Mouse (Mus musculus) liver, embryonic 13.5 days (tissue): ENCODE measurements around the gene Prm1. TPM values are rescaled to one million over a fixed set of nuclear protein-coding genes. Genes with fewer than 3 reads are reported as not detected.
"Not testable (repeated sequence)": the region's sequence is repeated elsewhere in the genome, so short reads cannot be mapped to it uniquely, and the experiment has no call there.

Experiments
- ATAC-seq: fragments of 200-750 bp; cut with Nextera tagmentation; 2 replicates; pipeline ENCODE4 v1.8.0; 2017; ENCODE audit warnings: low read depth, mild to moderate bottlenecking, moderate number of reproducible peaks, moderate library complexity
- DNase-seq: peaks from one replicate; pipeline ENCODE4 v3.0.0; 2022
- H3K27ac ChIP-seq: fragments of 300-500 bp; sonication (generic); 2 replicates; pipeline ENCODE4 v1.5.1; 2015; ENCODE audit warnings: moderate library complexity, mild to moderate bottlenecking, inconsistent platforms
- H3K27me3 ChIP-seq: fragments of 300-500 bp; sonication (generic); 2 replicates; pipeline ENCODE4 v1.6.1; 2015; ENCODE audit warnings: mild to moderate bottlenecking, inconsistent platforms
- H3K36me3 ChIP-seq: fragments of 300-500 bp; sonication (generic); 2 replicates; pipeline ENCODE4 v1.6.1; 2015; ENCODE audit warnings: mild to moderate bottlenecking, inconsistent platforms
- H3K4me1 ChIP-seq: fragments of 300-500 bp; sonication (generic); replicated peaks from 2 replicates; pipeline ENCODE4 v1.6.1; 2015; ENCODE audit warnings: inconsistent platforms
- H3K4me2 ChIP-seq: fragments of 300-500 bp; sonication (generic); 2 replicates; pipeline ENCODE4 v1.6.1; 2015; ENCODE audit warnings: inconsistent platforms, mild to moderate bottlenecking, moderate library complexity
- H3K4me3 ChIP-seq: fragments of 300-500 bp; sonication (generic); replicated peaks from 2 replicates; pipeline ENCODE4 v1.5.1; 2015; ENCODE audit warnings: mild to moderate bottlenecking, inconsistent platforms
- H3K9ac ChIP-seq: fragments of 300-500 bp; sonication (generic); 2 replicates; pipeline ENCODE4 v1.6.1; 2015; ENCODE audit warnings: mild to moderate bottlenecking, inconsistent platforms
- H3K9me3 ChIP-seq: fragments of 300-500 bp; sonication (generic); replicated peaks from 2 replicates; pipeline ENCODE4 v1.6.1; 2016; ENCODE audit warnings: inconsistent platforms
- WGBS: fragments of 180-500 bp; shearing (Covaris S2); methylation state at CpG from one replicate; pipeline ENCODE4 v1.1.7; 2015; ENCODE audit not compliant: insufficient replicate concordance; 5-methylcytosine and 5-hydroxymethylcytosine counted together
- polyA plus RNA-seq: library from polyadenylated mRNA; unstranded; fragments of >200 nt; fragmentation: Nextera tagmentation; extraction: Ambion mirVana; gene quantifications from 2 replicates; pipeline ENCODE4 v1.2.1, GENCODE M21; 2015

Prm1 gene
- not detected in 2 replicates for polyA plus RNA-seq

- Histone ChIP-seq H3K27me3 (peaks cover 29% of the 10 kb centered on the region), H3K4me3 (no peak within 1 kb of the TSS), H3K36me3 (no peaks in the 10 kb centered on the region), H3K4me1 (no peaks in the 10 kb centered on the region), H3K9ac (no peak within 1 kb of the TSS), H3K9me3 (no peaks in the 10 kb centered on the region), H3K27ac (no peak within 1 kb of the TSS), H3K4me2 (no peak within 1 kb of the TSS)
- ATAC-seq, result no peak
- WGBS, result 59% methylated on average over 10 of the region's 10 CpGs
- DNase-seq, result no peak
These were observed at the start of gene Prm1 for GRCm38 (mm10) chr16:10805789-10806527. TSS of gene Prm1 (minus strand) at chr16:10805839.

GRCm38 (mm10) chr16:10852216-10852615 is 46.6 kb upstream of the Prm1 start:
- not testable (repeated sequence) for H3K27me3 ChIP-seq, DNase-seq, H3K27ac ChIP-seq, ATAC-seq, H3K36me3 ChIP-seq, H3K9me3 ChIP-seq, H3K4me1 ChIP-seq, H3K9ac ChIP-seq, H3K4me3 ChIP-seq, H3K4me2 ChIP-seq
- 70% methylated on average over 10 of the region's 10 CpGs for WGBS

- H3K27me3 ChIP-seq, result peaks cover 2% of the 10 kb centered on the region; the same call in 1 of the 2 replicates
- H3K4me1 ChIP-seq, result no peaks in the 10 kb centered on the region
- H3K9me3 ChIP-seq, result no peaks in the 10 kb centered on the region
- H3K27ac ChIP-seq, result no peak overlapping the region
- H3K4me2 ChIP-seq, result no peak overlapping the region
- ATAC-seq, result no peak
- H3K4me3 ChIP-seq, result no peak overlapping the region
- DNase-seq, result no peak
- no peaks in the 10 kb centered on the region for H3K36me3 ChIP-seq
- no peak overlapping the region for H3K9ac ChIP-seq
- 60% methylated on average over 4 of the region's 4 CpGs for WGBS
These were observed 45.3 kb upstream of the Prm1 start for GRCm38 (mm10) chr16:10850905-10851304.

GRCm38 (mm10) chr16:10849965-10850861 is 44.6 kb upstream of the Prm1 start:
- H3K27ac ChIP-seq, result no peak overlapping the region
- 62% methylated on average over 12 of the region's 12 CpGs for WGBS

GRCm38 (mm10) chr16:10846503-10846902 is 40.9 kb upstream of the Prm1 start:
- peak; percentile 23 for DNase-seq
- no peaks in the 10 kb centered on the region for H3K9me3 ChIP-seq
- H3K4me1 ChIP-seq, result peaks cover 17% of the 10 kb centered on the region
- H3K4me2 ChIP-seq, result no peak overlapping the region
- no peaks in the 10 kb centered on the region for H3K36me3 ChIP-seq
- WGBS, result 39% methylated on average over 4 of the region's 4 CpGs
- no peak overlapping the region for H3K27ac ChIP-seq
- peak; percentile 62 for ATAC-seq
- H3K4me3 ChIP-seq, result no peak overlapping the region
- H3K9ac ChIP-seq, result no peak overlapping the region
- H3K27me3 ChIP-seq, result peaks cover 6% of the 10 kb centered on the region; the same call in 1 of the 2 replicates

More at GRCm38 (mm10) chr16:10849965-10850861, 44.6 kb upstream of the Prm1 start:
- ATAC-seq, result no peak
- H3K4me2 ChIP-seq, result no peak overlapping the region
- H3K4me1 ChIP-seq, result no peaks in the 10 kb centered on the region
- no peak for DNase-seq
- H3K36me3 ChIP-seq, result no peaks in the 10 kb centered on the region
- H3K9me3 ChIP-seq, result no peaks in the 10 kb centered on the region
- no peak overlapping the region for H3K4me3 ChIP-seq
- H3K9ac ChIP-seq, result no peak overlapping the region
- H3K27me3 ChIP-seq, result peaks cover 4% of the 10 kb centered on the region; the same call in 1 of the 2 replicates

- Histone ChIP-seq H3K4me3 (no peak overlapping the region), H3K36me3 (no peaks in the 10 kb centered on the region; the same call in 1 of the 2 replicates), H3K9ac (no peak overlapping the region), H3K27me3 (peaks cover 6% of the 10 kb centered on the region; the same call in 1 of the 2 replicates), H3K9me3 (no peaks in the 10 kb centered on the region), H3K4me2 (no peak overlapping the region), H3K27ac (no peak overlapping the region), H3K4me1 (peaks cover 17% of the 10 kb centered on the region)
- ATAC-seq (0 out of 2 replicates have a peak, but pooled peaks have one; percentile 11), DNase-seq (no peak)
- WGBS, result 78% methylated on average over 6 of the region's 6 CpGs
These were observed 40.3 kb upstream of the Prm1 start for GRCm38 (mm10) chr16:10845952-10846351.

- no peak overlapping the region for H3K27ac ChIP-seq
- no peak for ATAC-seq
- peak overlapping the region; percentile 54 for H3K4me2 ChIP-seq
- H3K4me3 ChIP-seq, result no peak overlapping the region
- DNase-seq, result no peak
- peaks cover 20% of the 10 kb centered on the region for H3K4me1 ChIP-seq
- 19% methylated on average over 6 of the region's 6 CpGs for WGBS
- H3K27me3 ChIP-seq, result peaks cover 6% of the 10 kb centered on the region; the same call in 1 of the 2 replicates
- no peaks in the 10 kb centered on the region for H3K9me3 ChIP-seq
- no peak overlapping the region for H3K9ac ChIP-seq
- H3K36me3 ChIP-seq, result peaks cover 8% of the 10 kb centered on the region
These were observed 38.7 kb upstream of the Prm1 start for GRCm38 (mm10) chr16:10844319-10844670.

- H3K9me3 ChIP-seq, result no peaks in the 10 kb centered on the region
- no peak overlapping the region for H3K27ac ChIP-seq
- peaks cover 8% of the 10 kb centered on the region for H3K36me3 ChIP-seq
- H3K4me2 ChIP-seq, result peak overlapping the region; percentile 54
- WGBS, result 5% methylated on average over 18 of the region's 18 CpGs
- DNase-seq, result peak; percentile 15
- peaks cover 6% of the 10 kb centered on the region; the same call in 1 of the 2 replicates for H3K27me3 ChIP-seq
- no peak overlapping the region for H3K9ac ChIP-seq
- H3K4me3 ChIP-seq, result peak overlapping the region; percentile 30; the same call in 1 of the 2 replicates
- ATAC-seq, result peak; percentile 46; the same call in 1 of the 2 replicates
- peaks cover 26% of the 10 kb centered on the region for H3K4me1 ChIP-seq
These were observed 38.1 kb upstream of the Prm1 start for GRCm38 (mm10) chr16:10843486-10844318.

GRCm38 (mm10) chr16:10842282-10842855 is 36.7 kb upstream of the Prm1 start:
- 74% methylated on average over 4 of the region's 4 CpGs for WGBS
- H3K36me3 ChIP-seq, result peaks cover 8% of the 10 kb centered on the region
- ATAC-seq (no peak), DNase-seq (no peak)
- H3K4me2 ChIP-seq, result no peak overlapping the region
- peaks cover 39% of the 10 kb centered on the region for H3K4me1 ChIP-seq
- no peak overlapping the region for H3K4me3 ChIP-seq
- H3K9me3 ChIP-seq, result no peaks in the 10 kb centered on the region
- H3K9ac ChIP-seq, result no peak overlapping the region
- H3K27ac ChIP-seq, result no peak overlapping the region
- peaks cover 6% of the 10 kb centered on the region; the same call in 1 of the 2 replicates for H3K27me3 ChIP-seq

- Histone ChIP-seq H3K36me3 (peaks cover 8% of the 10 kb centered on the region), H3K4me2 (no peak overlapping the region), H3K27ac (no peak overlapping the region), H3K27me3 (0 out of 2 replicates have a peak, but pooled peaks cover under 1% of the 10 kb centered on the region), H3K4me3 (no peak overlapping the region), H3K9ac (no peak overlapping the region), H3K4me1 (peaks cover 58% of the 10 kb centered on the region), H3K9me3 (no peaks in the 10 kb centered on the region)
- no peak for DNase-seq
- 89% methylated on average over 12 of the region's 14 CpGs for WGBS
- no peak for ATAC-seq
These were observed 34.4 kb upstream of the Prm1 start for GRCm38 (mm10) chr16:10840018-10840417.
